Mouse (Mus musculus): Measurements from ENCODE around the gene Ubap2l.

Ubap2l gene

DNA sequence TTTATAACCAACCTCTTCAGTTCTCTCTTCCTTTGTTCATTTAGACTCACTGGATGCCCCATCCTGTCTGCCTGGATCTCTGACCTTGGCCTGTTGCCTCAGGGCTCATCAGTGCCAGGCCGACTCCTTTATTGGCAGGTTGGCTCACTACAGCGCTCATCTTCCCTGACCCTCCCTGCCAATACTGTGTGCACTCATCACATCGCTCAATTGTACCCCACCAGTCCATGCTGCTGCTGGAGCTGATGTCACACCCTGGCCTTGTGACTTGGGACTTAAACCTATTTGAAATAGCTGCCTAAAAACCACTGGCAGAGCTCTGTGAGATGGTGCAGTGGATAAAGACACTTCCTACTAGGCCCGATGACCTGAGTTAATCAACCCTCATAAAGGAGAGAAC is 15.4 kb upstream of the Ubap2l start:
- no peak for DNase-seq (ENCODE audit: low spot score in 2 of 2)

DNA sequence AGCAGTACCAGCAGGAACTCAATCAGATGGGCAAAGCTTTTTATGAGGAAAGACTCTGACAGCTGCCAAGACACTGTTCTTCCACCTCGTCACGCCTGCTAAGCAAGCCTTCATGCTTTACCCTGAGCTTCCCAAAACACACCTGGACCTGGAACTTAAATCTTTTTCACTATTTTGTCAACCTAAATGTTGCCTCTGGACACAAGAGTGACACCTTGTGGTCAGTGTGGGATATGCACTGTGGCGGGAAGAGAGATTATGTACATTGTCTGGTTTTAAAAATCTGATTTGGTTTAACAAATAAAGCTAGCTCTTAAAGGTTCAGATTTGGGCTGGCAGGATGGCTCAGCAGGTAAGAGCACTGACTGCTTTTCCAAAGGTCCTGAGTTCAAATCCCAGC is 13.1 kb upstream of the Ubap2l start:
- DNase-seq (ENCODE audit: low spot score in 2 of 2) = peak in 1 of 2 experiments; percentile 60

DNA sequence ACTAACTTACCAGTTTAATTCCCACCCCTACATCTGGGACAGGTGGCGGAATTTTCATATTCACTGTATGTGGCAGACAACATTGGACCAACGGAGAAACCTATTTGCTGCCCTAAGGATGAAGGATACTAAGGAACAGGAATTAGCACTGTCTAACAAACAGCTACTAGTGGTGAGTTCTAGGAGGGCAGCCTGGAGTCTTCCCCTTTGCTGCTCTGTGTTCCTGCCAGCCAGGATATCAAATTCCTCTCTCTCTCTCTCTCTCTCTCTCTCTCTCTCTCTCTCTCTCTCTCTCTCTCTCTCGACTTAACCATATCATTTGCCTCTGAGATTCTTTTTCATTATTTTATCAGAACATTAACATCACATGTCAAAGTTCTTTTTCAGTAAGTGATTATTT is 12.0 kb upstream of the Ubap2l start:
- no peak for DNase-seq (ENCODE audit: low spot score in 2 of 2)

DNA sequence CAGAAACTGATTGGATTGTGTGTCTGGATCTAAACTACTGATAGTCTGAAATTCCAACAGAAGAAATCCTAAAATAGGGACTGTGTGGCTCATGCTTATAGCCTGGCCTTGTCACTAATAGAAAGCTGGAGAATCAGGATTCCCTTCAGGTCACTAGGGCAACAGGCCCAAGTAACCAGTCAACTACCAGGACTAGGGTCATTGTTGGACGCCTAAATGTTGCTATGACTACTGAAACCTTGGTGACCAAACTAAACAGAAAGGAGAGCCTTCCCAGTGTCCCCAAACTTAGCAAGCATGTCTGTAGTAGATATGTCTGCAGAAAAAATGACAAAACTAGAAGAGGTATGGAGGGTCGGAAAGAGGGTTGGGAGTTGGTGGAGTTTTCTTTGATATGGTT is 10.1 kb upstream of the Ubap2l start:
- no peak for DNase-seq (ENCODE audit: low spot score in 2 of 2)

DNA sequence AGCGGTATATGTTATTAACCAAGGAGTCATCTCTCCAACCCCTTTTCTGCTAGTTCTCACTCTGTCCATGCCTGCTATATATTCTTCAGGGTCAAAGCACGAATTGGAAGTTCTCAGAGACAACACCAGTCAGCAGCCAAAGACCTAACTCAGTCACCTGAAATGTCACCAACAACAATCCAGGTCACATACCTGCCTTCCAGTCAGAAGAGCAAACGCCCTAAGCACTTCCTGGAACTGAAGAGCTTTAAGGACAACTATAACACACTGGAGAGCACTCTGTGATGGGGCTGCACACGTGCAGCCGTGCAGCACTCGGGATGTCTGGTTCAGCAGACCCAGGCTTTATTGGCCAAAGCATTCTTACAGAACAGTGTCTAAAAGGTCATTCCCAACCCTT is 9.1 kb upstream of the Ubap2l start:
- DNase-seq (ENCODE audit: low spot score in 2 of 2) = no peak

DNA sequence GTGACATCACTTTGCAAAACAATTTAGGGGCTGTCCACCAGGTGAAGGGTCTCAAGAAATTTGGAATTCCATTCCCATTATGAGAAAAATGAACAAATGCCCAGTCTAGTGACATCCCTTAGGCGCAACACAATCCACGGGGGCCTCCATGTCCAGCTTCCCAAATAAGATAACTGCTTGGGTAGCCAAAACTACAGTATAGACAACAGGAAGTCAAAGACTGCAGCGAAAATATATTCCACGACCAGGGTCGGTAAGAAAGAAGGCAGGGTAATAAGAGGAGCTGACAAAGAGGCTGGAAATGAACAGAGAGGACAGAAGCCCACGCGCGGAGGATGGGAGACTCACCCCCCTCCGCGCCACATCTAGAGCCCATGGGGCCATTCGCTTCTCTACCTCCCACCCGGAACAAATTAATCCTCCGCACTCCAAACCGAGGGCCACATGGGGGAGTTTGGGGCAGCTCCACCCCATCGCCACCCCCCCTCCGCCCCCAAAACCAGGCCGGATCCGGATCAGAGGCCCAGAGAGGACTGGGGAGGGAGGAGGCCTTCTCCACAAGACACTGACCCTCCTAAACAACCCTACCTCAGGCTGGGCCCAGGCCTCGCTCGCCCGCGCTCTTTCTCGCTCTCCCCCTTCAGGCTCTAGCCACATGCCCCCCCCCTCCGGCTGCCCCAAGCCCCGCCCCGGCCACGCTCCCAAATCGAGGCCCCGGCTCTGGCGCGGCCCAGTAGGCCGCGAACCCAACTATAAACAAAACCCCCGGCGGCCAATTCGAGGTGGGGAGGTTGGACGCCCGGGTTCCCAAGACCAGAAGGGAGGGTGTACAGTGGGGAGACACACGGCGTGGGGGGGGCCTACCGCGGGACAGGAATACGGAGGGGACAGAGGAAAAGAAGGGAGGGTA is 732 bp downstream of the Ubap2l start, which contains the start of gene 4933434E20Rik:
Gene 4933434E20Rik, plus strand, starts transcription at position 196 of the 910 bp plus-strand sequence.
- peak; percentile 21 to 42 for DNase-seq (ENCODE audit: low spot score in 2 of 2)

DNA sequence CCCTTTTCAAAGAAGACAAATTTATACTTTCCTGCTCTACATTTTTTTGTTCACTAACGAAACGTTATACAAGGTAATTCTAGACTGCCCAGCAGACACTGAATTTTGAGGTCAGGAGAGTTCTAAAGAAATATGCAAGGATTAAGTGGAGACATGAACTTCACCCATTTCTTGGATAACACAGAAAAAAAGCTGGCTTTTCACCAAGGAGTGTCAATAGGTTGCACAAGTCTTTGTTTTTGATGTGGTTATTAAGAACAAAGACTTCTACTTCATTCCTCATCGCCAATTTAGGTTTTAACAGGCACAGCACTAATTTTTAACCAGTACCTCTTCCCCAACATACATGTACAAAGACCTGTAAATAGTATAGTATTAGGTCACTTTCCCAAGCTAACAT is 2.7 kb downstream of the Ubap2l start:
- no peak for DNase-seq (ENCODE audit: low spot score in 2 of 2)

DNA sequence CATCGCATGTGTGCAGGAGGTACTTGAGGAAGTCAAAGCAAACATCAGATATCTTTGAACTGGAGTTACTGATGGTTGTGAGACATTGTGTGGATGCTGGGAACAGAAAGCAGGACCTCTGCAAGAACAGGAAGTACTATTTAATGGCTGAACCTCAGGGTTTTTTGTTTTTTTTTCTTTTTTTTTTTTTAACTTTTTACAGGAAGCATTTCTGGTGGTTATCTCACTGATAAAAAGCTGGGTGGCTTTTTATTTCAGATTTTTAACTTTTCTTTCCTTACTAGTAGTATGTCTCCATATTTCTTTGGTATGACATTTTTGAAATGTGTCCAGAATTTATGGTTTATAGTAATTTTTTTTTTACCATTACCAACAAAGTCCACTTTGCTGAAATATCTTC is 16.2 kb downstream of the Ubap2l start:
- no peak for DNase-seq (ENCODE audit: low spot score in 2 of 2)

DNA sequence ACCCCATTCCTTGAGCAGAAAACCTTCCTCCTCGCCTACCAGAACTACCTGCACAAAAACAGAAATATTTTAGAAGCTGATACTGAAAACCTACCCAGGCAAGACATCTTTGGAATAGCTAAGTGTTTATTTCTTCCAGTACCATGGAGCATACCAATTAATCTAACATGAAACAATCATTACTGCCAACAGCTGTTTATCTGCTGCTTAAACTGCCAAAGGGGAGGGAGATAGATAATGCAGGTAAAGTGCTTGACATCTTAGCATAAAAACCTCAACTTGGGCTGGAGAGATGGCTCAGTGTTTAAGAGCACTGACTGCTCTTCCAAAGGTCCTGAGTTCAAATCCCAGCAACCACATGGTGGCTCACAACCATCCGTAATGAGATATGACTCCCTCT is 17.8 kb downstream of the Ubap2l start:
- no peak for DNase-seq (ENCODE audit: low spot score in 2 of 2)

DNA sequence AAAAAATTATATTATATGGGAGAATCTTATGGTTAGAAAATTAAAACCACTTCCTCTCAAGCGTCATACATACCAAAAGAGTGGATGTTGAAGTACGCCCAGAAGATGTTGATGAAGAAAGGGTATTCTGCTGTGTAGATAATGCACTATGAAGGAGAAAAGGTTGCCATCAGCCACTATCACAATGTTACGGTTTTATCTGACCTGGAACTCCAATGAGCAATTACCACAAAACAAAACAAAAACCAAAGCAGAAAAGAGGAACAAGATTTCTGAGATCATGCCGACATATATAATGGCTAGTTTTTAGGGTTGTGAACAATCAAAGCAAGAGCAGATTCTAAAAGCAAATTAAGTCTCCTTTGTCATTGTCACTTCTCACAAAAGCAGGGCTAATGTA is 35.8 kb downstream of the Ubap2l start:
- no peak for DNase-seq (ENCODE audit: low spot score in 2 of 2)

DNA sequence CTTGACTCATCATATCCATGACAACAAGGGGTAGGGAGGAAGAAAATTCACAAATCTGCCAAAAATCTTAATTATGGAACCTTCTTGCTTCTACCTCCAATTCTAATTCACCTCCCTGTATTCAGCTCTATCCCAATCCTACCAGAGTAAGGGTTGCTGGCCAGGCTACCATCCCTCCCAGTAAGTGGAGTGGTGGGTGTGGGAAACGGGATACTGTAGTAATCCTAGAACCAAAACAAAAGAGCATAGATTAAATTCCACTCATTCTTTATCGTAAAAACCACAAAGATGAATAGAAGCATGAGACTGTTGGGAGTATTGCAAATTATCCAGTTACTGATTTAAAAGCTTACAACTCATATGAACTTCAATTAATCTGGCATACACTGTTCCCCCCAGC is 42.1 kb downstream of the Ubap2l start:
- no peak for DNase-seq (ENCODE audit: low spot score in 2 of 2)

DNA sequence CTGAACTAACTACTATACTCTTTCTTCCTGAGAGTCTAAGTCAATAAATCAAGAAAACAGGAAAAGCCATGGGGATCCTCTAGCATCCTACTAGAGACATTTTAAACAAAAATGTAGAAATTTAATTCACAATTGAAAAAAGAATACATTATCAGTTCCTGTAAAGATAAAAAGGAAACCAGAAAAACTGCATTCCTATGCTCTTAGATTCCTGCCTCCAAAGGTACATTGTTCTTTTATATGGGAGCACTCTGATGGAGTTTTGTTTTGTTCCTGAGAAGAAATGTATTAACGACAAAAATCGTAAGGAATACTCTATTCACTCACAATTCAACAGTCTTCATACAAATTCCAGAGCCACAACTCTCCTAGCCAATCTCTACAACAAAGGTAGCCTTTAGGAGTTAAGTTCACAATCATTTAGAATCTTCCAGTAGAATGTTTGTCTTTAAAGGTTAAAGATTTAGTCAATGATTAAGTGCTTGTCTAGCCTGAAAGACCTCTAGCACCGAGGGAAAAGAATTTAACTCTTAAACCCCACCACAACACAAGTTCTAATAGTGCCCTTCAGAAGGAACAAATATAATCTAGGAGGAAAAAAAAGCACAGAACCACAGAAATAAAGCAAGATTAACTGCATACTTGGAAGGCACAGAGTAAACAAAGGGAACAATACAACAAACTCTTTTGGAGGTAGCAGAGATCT is 48.2 kb downstream of the Ubap2l start:
- DNase-seq (ENCODE audit: low spot score in 2 of 2) = no peak

DNA sequence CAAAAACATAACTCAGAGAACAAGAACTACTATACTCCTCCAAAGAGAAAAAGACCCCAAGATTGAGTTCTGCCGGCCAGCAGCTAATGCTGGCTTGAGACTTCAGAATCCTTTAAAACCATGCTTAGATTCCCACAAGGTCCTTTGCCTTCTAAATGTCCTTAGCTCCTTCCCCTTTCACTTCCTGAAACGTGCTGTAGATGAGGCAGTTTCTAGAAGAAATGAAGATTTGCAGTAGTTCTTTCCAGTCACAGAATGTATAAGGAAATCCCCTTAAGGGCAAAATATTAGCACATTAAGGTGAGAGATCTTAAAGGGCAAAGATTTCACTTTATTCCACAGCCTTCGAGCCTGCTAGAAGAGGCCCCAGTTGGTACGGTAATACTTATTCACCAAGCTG is 52.6 kb downstream of the Ubap2l start:
- no peak for DNase-seq (ENCODE audit: low spot score in 2 of 2)

DNA sequence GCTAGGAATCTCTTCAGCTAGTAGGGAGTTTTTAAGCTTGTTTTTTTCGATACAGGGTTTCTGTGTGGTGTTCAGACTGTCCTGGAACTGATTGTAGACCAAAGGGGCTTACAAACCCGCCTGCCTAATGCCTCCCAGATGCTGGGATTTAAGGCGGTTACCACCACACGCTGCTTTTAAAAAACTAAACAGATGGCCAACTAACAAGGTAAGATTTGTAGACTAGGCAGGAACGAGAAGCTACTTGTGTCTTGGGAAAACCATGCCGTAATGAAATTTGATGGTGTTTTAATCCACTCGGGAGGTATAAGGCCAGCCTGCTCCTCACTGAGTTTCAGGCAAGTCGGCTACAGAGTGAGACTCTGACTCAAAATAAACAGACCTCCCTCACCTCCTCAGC is 53.3 kb downstream of the Ubap2l start:
- DNase-seq (ENCODE audit: low spot score in 2 of 2) = no peak

DNA sequence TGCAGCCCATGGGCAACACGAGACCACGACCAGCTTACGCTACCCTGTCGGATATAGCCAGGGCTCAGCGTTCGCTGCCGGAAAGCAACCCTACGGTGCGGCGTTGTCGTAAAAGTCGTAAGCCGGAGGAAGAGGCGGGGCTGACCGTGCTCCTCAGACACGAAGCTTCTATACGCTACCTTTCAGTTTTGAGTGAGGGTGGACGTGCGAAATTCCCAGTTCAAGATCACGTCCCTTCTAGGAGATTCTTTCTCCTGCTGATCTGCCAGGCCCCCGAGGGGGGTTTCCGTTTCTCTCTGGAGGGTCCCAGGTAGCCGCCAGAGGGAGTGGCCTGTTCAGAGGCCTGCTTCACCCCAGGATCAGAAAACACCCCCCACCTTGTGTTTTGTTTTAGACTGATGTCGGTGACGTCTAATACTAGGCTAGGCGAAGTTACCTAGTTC is 53.8 kb downstream of the Ubap2l start, which contains the start of gene Hax1:
Gene Hax1, minus strand, starts transcription at position 169 of the 443 bp plus-strand sequence.
- peak; percentile 95 to 97 for DNase-seq (ENCODE audit: low spot score in 2 of 2)

DNA sequence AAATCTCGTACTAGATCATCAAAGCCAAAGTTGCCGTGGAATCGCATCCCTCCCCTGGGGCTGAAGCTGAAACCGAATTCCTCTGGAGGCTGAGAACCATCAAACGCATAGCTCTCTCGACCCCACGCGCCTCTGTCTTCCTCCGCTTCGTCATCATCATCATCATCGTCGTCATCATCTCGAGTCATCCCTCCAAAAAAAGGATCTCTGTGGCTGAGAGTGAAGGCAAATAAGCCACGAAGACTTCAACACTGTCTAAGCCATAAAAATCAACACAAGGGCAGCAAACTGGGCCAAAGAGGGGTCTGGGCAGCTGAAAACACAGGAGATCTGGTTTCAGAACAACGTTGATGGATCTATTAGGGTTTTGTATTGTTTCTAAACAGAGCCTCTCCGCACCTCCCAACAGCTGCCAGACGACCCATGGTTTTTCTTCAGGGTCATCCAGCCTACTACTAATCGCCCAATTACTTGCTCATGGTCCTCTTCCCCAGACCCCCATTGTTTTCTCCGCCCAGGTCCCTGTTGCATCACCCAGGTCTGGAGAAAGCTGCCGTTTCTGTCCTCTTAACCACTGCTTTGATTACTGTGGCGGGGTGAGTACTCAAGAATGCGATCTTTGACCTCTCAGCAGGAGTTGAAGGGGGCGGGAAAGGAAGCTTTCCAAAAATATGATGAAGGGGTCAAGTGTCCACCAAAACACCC is 54.5 kb downstream of the Ubap2l start:
- peak; percentile 46 to 57 for DNase-seq (ENCODE audit: low spot score in 2 of 2)

DNA sequence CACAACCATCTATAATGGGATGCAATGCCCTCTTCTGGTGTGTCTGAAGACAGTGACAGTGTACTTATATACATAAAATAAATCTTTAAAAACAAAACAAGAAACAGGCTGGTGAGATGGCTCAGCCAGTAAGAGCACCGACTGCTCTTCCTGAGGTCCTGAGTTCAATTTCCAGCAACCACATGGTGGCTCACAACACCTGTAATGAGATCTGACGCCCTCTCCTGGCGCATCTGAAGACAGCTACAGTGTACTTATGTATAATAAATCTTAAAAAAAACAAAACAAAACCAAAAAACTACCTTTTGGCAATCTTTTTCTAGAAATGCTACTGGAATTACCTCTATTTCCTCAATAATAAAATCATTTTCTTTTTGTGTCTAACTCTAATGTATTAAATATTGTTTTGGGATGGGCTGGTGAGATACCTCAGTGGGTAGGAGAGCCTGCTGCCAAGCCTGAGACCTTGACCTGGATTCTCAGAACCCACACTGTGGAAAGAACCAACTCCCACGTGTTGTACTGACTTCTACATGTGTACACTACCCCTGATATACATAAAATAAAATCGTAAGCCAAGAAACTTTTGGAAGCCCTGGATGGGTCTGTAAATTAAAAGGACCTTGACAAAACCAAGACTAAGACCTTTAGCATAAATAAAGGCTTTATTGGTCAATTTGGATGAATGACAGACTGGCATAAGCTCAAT is 57.5 kb downstream of the Ubap2l start:
- DNase-seq (ENCODE audit: low spot score in 2 of 2) = no peak

DNA sequence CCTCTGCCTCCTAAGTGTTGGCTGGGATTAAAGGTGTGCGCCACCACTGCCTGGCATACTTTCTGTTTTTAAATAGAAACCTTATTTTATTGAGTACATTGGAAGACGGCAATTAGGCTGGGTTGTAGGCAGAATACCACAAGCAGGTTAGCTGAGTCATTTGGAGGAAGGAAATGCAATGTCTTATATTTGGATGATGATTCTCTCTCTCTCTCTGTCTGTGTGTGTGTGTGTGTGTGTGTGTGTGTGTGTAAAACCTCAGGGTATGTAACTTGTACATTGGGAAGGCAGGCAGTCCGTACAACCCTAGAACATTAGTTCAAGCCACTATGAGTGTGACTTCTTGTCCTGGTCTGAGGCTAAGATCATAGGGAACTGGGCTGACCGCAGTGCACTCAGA is 64.6 kb downstream of the Ubap2l start:
- no peak for DNase-seq (ENCODE audit: low spot score in 2 of 2)

DNA sequence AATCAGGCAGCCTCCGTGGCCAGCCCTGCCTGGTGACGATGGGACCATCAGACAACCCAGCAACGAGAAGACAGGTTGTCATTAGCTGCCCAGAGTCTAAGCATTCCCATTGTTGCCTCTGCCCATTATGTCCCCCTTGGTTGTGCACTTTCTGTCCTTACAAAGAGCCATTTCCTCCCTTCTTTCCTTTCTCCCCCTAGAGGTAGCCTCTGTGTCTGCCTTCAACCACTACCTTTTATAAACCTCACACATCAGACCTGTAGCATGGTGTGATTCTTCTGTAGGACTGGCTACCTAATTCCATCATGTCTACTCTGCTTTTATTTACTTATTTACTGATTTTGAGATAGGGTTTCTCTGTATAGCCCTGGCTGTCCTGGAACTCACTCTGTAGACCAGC is 65.2 kb downstream of the Ubap2l start:
- no peak for DNase-seq (ENCODE audit: low spot score in 2 of 2)

DNA sequence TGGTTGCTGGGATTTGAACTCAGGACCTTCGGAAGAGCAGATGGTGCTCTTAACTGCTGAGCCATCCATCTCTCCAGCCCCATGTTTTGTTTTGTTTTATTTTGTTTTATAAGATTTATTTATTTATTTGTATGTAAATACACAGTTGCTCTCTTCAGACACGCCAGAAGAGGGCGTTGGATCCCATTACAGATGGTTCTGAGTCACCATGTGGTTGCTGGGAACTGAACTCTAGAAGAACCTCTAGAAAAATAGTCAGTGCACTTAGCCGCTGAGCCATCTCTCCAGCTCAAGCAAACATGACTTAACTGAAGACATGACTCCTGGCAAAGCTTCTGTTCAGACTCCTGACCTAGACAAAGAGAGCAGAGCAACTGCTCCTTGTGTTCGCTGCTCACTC is 70.0 kb downstream of the Ubap2l start:
- no peak for DNase-seq (ENCODE audit: low spot score in 2 of 2)

DNA sequence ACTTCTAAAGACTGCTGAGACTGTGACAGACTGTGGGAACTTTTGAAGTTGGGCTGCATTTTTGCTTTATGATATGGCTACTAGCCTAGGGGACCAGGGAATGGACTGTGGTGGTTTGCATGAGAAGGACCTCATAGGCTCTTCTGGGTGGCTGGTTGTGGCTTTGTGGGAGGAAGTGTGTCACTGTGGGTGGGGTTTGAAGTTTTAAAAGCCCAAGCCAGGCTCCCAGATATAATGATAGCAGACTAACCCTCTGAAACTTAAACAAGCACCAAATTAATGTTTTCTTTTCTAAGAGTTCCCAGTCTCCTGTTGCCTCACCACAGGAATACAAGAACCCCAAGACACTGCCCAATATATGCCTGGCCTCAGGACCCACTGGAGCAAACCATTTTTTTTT is 75.6 kb downstream of the Ubap2l start:
- no peak for DNase-seq (ENCODE audit: low spot score in 2 of 2)

DNA sequence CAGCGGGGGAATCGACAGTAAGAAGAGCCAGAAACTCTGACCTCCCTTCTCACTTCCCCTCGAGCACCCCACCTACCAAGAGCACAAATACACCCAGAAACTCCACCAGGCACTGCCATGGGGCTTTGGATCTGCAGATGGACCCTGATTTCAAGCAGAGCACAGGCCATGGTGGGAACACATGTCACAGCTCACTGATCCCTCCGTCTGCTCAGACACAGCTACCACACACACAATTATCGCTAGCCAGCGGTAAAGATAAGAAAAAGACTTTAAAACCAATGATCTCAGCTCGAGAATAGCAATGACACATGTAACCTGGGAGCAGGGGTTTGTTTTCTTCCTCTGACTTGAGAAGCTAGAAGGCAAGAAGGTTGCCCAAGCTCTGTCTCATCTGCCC is 83.9 kb downstream of the Ubap2l start:
- no peak for DNase-seq (ENCODE audit: low spot score in 2 of 2)

All from frontal cortex, postnatal 36 days (tissue).